Mouse (Mus musculus) liver, postnatal 0 days (tissue): ENCODE results near the gene Tbxas1.

Experiments used
- CTCF ChIP-seq: sonication (generic); IDR thresholded peaks from 2 replicates; pipeline ENCODE4 v1.5.1; 2016; ENCODE audit warnings: antibody characterized with exemption, low read depth
- EP300 ChIP-seq: IDR thresholded peaks from 2 replicates; pipeline ENCODE4 v1.6.1; 2016; ENCODE audit warnings: antibody characterized with exemption, low read depth, mild to moderate bottlenecking

DNA sequence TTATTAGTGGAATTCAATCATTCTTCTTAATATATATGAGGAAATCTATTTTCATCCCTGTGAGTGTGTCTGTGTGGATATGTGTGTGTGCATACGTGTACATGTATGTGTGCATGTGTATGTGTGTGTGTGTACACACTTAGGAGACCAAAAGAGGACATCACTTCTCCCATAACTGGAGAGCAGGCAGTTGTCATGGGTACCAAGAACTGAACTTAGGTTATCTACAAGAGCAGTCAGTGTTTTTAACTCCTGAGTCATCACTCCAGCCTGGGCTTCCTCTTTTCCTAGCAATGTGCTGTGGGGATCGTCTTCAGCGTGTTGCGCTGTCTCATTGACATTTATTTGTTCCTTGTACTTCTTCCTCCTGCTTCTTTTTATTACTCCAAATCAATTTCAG lies 24.9 kb downstream of the Tbxas1 start:
- TF ChIP-seq CTCF (no peak), EP300 (no peak)
